Mouse (Mus musculus): ENCODE measurements around the gene Atp1a1. TPM values are rescaled to one million over a fixed set of nuclear protein-coding genes. Genes with fewer than 3 reads are reported as not detected.

Atp1a1 gene
- polyA plus RNA-seq, 1 experiment from 2014 or later = 51.5 TPM

DNA sequence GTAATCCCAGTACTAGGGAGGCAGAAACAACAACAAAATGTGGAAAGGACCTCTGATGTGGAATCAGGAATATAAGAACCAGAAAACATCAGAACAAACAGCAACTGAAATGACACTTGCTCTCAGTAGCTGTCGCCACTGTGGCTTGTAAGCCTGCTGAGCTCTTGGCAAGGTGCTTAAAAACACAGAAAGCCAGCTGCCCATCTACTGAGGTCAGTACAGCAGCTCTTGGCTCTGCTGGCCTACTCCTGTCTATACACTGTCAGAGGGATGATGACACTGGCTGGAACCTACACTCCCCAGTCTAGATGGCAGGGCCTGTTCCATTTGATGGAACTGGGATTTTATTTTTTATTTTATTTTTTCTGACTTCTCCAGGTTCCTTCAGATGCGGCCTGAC lies 71.1 kb downstream of the Atp1a1 start:
- Histone ChIP-seq H3K4me3 (replicated peaks) (no peak overlapping the region), H3K9ac (no peak overlapping the region), H3K4me1 (peaks cover 28% of the 10 kb centered on the region), H3K36me3 (replicated peaks) (no peaks in the 10 kb centered on the region), H3K27me3 (peaks cover 3% of the 10 kb centered on the region; the same call in 1 of the 2 replicates), H3K9me3 (no peaks in the 10 kb centered on the region), H3K4me2 (no peak overlapping the region), H3K27ac (no peak overlapping the region)
- ATAC-seq (ENCODE audit: low FRiP score) = no peak
- WGBS = 84% methylated on average over 2 of the region's 2 CpGs

DNA sequence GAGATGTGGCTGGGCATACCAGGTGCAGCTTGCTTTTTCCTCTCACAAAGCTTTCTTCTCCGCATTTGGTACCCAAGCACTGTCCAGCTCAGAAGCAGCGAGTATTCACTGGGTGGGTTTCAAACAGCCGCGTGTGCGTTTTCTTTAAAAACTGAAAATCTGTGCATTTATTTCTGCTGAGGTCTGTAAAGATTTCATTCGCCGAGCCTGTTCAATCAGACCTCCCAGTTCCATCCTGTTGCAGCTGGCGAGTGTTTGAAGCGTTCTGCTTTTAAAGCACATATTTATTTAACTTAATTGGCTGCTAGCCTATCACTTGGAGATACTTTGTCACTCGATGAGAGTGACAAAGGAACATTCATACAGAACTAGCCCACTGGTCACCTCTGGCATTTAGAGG lies 73.6 kb downstream of the Atp1a1 start:
- H3K4me1 ChIP-seq = peaks cover 32% of the 10 kb centered on the region
- H3K9ac ChIP-seq = no peak overlapping the region
- H3K36me3 ChIP-seq (replicated peaks) = no peaks in the 10 kb centered on the region
- H3K27ac ChIP-seq = 0 out of 2 replicates have a peak overlapping the region, but pooled peaks have one; percentile 8
- H3K4me3 ChIP-seq (replicated peaks) = no peak overlapping the region
- 54% methylated on average over 10 of the region's 10 CpGs for WGBS
- H3K4me2 ChIP-seq = no peak overlapping the region
- H3K27me3 ChIP-seq = no peaks in the 10 kb centered on the region
- no peaks in the 10 kb centered on the region for H3K9me3 ChIP-seq
- no peak for ATAC-seq (ENCODE audit: low FRiP score)

DNA sequence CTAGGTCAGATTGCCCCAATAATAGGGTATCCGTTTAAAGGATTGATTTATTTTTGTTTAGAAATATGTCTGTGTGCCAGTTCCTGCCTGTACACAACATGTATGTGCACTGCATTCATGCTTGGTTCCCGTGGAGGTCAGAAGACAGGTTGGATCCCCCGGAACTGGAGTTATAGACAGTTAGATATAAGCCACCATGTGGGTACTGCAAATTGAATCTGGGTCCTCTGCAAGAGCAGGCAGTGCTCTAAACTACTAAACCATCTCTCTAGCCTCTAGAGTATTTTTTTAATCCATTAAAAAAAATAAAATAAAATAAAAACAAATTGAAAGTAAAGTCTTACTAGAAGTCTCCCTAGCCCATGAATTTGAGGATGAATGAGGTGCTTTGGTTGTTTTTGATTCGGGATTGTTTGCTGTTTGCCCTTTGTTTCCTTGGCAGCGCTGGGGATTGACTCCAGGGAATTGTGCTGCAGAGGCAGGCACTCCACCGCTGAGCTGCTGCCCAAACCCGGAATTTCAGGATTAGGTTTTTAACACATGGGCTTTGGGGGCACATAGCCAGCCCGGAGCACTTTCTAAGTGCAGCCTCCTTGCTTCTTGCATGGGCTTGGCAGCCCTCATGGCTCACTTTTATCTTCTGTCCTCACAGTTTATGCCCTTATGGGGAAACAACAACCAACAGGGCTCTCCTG lies 75.4 kb downstream of the Atp1a1 start:
- Histone ChIP-seq H3K4me3 (replicated peaks) (no peak overlapping the region), H3K4me2 (no peak overlapping the region), H3K27me3 (no peaks in the 10 kb centered on the region), H3K9ac (no peak overlapping the region), H3K27ac (no peak overlapping the region), H3K36me3 (replicated peaks) (no peaks in the 10 kb centered on the region), H3K9me3 (no peaks in the 10 kb centered on the region), H3K4me1 (peaks cover 32% of the 10 kb centered on the region)
- WGBS = 22% methylated on average over 8 of the region's 8 CpGs
- ATAC-seq (ENCODE audit: low FRiP score) = no peak

DNA sequence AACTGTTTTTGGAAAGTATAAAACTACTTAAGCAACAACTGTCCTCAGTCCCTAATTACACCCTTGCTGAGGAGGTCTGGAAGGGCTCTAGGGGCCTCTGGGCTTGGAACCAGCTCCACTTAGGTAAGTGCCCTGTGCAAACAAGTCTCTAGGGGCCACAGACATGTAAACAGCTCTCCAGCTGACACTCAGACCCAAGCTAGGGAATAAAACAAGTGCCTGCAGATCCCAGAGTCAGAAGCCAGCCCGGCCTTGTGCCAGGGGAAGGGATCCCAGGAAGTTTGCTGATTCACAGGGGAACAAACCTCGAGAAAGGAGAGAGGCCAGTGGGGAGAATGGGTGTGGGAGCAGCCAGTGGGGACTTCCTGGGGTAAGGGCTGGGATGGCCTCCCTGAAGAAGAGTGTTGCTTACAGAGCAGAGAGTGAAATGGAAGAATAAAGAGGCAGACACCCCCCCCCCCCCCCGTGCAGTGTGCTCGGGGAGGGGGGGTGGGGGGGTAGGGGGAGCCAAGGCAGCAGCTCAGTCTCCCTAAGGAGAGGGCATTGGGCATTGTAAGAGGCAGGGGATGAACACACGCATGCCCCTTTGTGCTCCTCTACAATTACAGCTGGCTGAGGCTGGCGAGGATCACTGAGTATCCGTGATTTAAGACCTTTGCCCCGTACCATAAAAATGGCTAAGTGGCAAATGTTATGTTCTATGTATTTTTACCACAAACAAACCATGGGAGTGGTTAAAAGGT lies 76.2 kb downstream of the Atp1a1 start:
- WGBS = 29% methylated on average over 8 of the region's 8 CpGs
- Histone ChIP-seq H3K36me3 (replicated peaks) (no peaks in the 10 kb centered on the region), H3K4me3 (replicated peaks) (no peak overlapping the region), H3K27me3 (no peaks in the 10 kb centered on the region), H3K27ac (no peak overlapping the region), H3K4me2 (no peak overlapping the region), H3K9me3 (no peaks in the 10 kb centered on the region), H3K4me1 (peaks cover 32% of the 10 kb centered on the region), H3K9ac (no peak overlapping the region)
- ATAC-seq (ENCODE audit: low FRiP score) = no peak

DNA sequence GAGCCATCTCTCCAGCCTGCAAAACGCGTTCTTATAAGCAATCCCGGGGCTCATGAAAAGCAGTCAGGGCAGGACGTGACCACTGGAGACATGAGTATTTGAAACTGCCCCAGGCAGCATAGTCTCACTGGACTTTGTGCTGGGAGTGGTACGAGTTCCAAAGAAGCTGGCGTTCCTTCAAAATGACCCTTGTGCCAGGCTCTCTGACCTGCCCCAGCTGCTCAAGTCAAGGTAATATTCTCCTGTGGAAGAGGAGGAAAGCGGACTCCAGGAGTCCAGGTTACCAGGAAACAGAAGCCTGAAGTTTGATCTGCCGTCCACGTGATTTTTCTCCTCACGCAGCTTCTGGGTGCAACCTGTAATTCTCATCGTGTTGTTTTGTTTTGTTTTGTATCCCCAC lies 77.9 kb downstream of the Atp1a1 start:
- Histone ChIP-seq H3K27ac (no peak overlapping the region), H3K27me3 (no peaks in the 10 kb centered on the region), H3K4me3 (replicated peaks) (no peak overlapping the region), H3K36me3 (replicated peaks) (no peaks in the 10 kb centered on the region), H3K4me2 (no peak overlapping the region), H3K9me3 (no peaks in the 10 kb centered on the region), H3K4me1 (peaks cover 35% of the 10 kb centered on the region), H3K9ac (no peak overlapping the region)
- WGBS = 89% methylated on average over 11 of the region's 11 CpGs
- no peak for ATAC-seq (ENCODE audit: low FRiP score)

Other genes with a start within 250 kb of the Atp1a1 start
- 27.8 and 29.0 TPM in 2 replicates for gene Igsf3, start 227.6 kb downstream of the Atp1a1 start, polyA plus RNA-seq (2016; fragmentation: Nextera tagmentation; extraction: Ambion mirVana)
- 0.66 and 0.78 TPM in 2 replicates for gene Mab21l3, start 244.3 kb upstream of the Atp1a1 start, polyA plus RNA-seq (2016; fragmentation: Nextera tagmentation; extraction: Ambion mirVana)